Mouse (Mus musculus) kidney, postnatal 14 days (tissue): Measurements from ENCODE around the gene Mdc1.
"Not testable (repeated sequence)": the region's sequence is repeated elsewhere in the genome, so short reads cannot be mapped to it uniquely, and the experiment has no call there.

ENCODE experiments used
- DNase-seq: peaks from one replicate; pipeline ENCODE4 v3.0.0; 2022; ENCODE audit warnings: mixed read lengths

Mdc1 gene

DNA sequence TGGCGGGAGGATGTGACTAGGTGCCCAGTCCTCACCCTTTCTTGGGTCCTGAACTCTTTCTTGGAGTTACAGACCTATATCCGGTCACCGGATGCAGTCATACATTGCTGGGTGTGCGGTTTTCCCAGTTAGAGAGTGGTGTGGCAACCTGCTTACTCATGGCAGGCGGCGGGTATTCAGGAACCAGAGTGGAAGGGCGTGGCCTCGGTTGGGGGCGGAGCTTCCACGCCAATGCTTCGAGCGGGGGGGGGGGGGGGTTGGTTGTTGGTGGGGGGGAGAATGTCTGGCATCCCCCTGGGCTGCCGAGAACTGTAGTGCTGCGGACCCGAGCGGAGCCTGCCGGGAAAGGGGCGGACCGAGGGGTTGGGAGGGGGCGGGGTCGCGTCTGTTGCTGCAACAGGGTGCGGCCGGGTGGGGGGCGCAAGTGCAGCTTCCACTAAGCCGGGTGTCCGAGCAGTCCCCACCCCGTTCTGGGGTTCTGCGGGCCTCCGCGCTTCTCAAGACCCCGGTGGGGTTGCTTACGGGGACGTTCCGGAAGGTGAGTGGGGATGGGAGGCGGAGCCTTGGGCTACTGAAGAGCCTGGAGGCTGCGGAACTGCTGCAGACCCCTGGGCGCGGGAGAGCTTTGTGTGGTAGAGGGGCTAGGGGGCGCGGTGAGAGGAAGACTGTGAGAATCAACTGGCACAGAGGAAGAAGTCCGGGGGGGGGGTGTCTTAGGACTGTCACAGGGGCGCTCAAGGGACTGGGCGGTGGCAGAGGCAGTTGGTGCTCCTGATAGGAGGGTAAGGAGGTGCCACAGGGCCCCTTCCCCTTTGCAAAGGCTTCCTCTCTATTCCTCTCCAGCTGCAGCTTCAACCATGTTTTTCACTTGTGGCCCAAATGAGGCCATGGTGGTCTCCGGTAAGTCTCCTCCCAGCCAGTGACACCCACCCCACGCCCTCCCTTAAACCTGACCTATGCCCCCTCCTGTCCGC is 18.1 kb upstream of the Mdc1 start, which contains the start of gene Flot1:
Flot1 (plus strand) TSS at position 267 of the 974 bp plus-strand sequence.
- DNase-seq, result peak; percentile 93

DNA sequence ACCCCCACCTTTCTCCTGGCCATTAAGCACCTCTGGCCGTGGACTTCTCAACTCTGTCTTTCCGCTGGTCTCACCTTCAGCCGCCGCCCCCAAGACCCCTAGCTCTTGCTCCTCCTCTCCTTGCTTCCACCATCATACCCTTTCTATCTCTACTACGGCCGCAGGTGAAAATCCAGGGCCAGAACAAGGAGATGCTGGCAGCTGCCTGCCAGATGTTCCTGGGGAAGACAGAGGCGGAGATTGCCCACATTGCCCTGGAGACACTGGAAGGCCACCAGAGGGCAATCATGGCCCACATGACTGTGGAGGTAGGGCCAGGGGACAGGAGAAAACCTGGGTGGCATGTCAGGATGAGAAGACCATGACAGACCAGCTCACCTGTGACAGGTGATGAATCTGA is 16.9 kb upstream of the Mdc1 start:
- no peak for DNase-seq

DNA sequence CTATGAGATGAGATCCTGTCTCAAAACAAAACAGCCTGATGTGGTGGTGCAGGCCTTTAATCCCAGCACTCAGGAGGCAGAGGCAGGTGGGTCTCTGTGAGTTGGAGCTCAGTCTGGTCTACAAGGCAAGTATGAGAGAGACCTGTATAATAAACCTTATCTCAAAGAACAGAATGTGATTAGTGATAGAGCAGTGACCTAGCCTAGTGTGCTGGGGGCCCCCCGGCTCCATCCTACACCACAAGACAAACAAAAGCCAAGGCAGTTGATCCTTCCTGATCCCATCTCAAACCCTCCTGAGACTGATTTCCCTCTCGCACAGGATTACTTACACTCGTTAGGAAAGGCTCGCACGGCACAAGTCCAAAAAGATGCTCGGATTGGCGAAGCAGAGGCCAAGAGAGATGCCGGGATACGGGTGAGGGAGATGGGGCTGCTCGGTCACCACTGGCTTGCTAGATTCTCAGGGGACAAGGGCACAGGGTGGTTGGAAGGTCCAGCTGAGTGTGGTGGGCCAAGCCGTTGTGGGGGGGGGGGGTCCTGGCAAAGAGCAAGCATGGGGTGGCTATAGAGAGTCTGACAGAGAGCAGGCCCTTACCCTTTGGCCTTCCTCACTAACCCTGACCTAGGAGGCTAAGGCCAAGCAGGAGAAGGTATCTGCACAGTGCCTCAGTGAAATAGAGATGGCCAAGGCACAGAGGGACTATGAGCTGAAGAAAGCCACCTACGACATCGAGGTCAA is 16.0 kb upstream of the Mdc1 start:
- DNase-seq, result no peak

DNA sequence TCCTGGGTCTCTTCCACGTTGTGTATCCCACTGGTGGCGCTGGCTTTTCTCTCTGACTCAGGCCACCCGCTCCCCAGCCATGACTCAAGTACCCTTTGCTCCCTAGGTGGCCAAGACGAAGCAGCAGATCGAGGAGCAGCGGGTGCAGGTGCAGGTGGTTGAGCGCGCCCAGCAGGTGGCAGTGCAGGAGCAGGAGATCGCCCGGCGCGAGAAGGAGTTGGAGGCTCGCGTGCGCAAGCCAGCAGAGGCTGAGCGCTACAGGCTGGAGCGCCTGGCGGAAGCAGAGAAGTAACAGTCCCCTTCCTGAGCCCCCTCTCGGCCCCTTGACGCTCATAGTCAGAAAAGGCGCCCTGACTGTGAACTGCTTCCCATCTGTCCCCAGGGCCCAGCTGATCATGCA is 11.6 kb upstream of the Mdc1 start:
- peak; percentile 91 for DNase-seq

DNA sequence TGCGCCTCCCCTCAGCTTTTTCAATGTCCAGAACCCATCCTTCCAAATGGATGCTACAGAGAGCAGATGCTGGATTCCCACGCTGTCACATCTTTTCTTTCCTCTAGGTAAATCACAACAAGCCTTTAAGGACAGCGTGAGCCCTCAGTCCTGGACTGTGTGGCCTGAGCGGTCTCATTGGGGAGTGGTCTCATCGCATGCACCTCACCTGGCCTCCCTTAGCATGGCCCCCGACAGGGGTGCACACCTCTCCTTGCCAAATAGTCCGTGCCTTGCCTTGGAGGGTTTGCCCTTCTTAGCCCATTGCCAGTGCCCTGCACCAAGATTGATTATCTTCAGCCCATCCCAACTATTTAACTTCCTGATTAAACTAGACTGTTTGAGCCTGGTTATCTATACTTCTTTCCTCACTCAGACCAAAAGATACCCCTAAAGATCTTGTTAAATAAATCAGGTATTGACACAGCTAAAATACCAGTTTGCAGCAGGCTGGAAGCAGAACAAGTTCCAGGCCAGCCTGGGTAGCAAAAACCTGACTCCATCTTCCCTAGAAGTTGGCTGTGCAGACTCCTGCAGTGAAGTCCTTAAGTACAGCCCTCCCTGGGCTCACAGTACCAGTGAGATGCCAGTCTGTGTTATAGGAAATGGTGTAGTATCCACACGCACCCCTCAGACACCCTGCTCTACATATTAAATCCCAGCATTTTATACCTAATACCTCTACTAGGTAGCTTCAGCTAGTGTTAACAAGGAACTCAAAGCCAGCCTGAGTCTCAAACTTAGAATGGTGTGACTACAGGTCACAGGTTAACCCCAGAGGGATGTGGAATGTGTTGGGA is 8.7 kb upstream of the Mdc1 start:
- DNase-seq, result no peak

DNA sequence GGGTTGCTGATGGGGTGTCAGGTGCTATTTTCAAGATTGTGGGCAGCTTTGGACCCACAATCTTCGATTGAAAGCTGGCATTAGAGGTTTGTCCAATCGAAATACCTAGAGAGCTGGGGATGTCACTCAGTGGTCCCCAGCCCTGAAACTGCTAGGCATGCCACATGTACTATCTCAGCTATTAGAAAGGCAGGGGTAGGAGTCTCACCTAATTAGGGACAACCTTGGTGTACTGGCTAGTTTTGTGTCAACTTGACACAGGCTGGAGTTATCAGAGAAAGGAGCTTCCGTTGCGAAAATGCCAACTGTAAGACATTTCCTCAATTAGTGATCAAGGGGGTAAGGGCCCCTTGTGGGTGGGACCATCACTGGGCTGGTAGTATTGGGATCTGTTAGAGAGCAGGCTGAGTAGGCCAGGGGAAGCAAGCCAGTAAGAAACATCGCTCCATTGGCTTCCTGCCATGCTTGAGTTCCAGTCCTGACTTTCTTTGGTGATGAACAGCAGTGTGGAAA is 8.0 kb upstream of the Mdc1 start:
- no peak for DNase-seq

DNA sequence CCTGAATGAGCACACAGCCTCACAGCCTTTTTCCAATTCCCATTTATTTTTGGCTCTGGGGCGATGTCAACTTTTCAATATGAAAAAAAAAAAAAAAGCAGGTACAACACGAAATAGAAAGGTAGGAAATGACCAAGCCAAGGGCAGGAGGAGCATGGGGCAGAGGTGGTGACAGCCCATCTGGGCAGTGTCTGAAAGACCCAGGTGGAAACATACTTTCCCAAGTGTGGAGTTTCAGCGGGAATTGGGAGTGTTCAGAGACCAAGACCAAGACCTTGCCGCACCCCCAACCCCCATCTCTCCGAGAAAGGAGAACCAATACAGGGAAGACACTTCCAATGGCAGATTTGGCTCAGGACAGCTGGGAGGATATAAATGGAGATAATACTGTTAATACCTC is 7.4 kb upstream of the Mdc1 start:
- no peak for DNase-seq

DNA sequence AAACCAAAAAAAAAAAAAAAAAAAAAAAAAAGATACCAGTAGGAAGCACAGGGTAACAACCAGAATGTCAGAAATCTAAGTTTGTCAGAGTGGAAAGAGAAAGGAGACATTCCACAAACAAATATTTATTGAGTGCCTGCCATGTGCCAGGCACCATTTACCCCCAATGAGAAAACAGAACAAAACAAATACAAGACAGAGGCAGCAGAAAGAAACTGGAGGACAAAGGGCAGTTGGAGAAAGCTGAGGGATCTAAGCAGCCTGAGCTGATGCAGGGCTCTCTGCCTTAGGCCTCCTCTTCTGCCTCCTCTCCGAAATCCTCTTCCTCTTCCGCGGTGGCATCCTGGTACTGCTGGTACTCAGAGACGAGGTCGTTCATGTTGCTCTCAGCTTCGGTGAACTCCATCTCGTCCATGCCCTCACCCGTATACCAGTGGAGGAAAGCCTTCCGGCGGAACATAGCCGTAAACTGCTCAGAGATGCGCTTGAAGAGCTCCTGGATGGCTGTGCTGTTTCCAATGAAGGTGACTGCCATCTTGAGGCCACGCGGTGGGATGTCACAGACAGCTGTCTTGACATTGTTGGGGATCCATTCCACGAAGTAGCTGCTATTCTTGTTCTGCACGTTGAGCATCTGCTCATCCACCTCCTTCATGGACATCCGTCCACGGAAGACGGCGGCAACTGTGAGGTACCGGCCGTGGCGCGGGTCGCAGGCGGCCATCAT is 6.5 kb upstream of the Mdc1 start:
- DNase-seq, result no peak

DNA sequence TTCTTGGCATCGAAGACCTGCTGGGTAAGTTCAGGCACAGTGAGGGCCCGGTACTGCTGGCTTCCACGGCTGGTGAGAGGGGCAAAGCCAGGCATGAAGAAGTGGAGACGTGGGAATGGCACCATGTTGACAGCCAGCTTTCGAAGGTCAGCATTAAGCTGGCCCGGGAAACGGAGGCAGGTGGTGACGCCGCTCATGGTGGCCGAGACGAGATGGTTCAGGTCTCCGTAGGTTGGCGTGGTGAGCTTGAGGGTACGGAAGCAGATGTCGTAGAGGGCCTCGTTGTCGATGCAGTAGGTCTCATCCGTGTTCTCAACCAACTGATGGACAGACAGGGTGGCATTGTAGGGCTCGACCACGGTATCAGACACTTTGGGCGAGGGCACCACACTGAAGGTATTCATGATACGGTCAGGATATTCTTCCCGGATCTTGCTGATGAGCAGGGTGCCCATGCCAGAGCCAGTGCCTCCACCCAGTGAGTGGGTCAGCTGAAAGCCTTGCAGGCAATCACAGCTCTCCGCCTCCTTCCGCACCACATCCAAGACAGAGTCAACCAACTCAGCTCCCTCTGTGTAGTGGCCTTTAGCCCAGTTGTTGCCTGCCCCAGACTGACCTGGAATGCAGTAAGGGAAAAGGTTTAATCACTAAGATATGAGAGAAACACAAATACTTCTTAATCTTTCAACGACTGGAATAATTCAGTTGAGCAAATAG is 5.7 kb upstream of the Mdc1 start:
- peak; percentile 43 for DNase-seq

DNA sequence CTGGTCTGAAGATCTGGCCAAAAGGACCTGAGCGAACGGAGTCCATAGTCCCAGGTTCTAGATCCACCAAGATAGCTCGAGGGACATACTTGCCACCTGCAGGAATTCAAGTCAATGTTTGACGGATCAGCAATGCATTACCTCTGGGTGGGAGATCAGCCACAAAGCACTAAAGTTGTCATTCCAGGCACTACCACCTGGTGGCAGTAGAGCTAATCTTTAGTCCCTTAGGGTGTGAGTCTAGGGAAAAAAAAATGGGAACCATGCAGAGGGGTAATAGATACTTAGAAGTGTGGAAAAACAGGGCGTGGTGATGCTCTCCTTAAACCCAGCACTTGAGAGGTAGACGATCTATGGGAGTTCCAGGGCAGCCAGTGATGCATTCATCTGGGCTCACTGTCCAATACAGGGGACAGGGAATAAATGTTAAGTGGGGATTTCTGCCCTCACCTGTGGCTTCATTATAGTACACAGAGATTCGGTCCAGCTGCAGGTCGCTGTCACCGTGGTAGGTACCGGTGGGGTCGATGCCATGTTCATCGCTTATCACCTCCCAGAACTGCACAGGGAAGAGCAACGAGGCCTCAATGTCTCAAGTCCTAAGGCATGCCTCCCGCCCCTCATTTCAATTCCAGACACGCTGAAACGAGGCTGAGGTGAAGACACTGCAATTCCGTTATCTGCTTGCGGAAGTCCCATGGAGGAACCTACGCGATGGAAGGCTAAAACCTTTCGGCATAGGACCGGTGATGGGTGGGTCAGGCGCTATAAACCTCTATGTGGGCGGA is 4.9 kb upstream of the Mdc1 start:
- peak; percentile 93 for DNase-seq

DNA sequence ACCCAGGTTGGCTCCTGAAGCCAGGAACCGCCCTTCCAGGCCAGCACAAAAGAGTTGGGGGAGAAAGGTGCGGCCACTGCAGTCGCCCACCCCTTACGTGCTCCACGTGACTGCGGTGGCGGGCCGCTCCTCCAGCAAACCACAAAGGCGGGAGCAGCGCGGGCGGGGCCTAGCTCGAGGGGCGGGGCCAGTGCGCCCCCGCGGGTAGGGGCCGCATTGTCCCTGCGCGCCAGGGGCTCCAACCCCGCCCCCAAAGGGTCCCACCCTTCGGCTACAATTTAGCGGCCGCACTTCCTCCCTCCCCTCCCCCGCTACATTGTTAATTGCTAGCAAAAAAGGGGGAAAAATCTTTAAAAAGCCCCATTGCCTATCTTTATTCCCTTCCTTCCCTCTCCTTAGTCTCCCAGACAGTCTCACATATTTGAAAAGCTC is 4.3 kb upstream of the Mdc1 start:
- DNase-seq, result peak; percentile 92

DNA sequence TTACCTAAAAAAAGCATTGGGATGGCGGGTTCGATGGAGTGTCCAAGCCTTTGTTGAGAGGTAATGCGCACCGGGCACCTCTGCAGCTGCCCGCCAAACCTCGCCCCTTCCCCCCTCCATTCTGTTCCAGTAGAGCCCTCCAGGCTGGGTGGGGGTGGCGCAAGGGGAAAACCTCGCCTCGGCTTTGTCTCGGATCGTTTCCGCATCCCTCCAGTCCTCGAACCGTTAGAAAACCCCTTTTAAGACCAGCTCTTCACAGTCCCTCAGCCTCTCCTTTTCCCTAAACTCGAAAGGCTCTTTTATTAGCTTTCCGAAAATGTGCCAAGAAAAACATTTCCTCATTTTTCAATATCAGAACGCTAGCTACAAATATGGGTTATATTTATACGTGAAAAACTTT is 3.8 kb upstream of the Mdc1 start:
- DNase-seq, result peak; percentile 61

DNA sequence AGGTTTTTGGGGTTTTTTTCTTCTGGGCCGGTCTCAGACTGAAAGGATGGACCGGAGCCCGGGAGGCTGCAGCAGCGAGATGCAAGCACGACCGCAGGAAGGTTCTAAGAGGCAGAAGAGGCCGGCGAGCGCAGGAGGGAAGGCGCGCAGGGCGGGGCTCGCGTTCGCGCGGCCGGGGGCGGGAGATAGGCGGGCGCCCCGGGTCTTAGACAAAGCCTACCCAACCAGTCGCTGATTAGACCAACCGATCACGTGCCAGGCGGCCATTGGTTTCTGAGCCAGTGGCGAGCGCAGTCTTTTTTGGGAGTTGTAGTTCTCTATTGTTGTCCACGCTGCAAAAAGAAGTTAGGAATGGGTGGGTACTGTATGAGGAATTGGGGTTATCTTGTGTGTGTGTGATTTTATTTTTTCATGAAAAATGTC is 3.2 kb upstream of the Mdc1 start, which contains the start of gene Tubb5:
Tubb5 (minus strand) TSS at position 185 of the 423 bp plus-strand sequence.
- DNase-seq, result peak; percentile 98

DNA sequence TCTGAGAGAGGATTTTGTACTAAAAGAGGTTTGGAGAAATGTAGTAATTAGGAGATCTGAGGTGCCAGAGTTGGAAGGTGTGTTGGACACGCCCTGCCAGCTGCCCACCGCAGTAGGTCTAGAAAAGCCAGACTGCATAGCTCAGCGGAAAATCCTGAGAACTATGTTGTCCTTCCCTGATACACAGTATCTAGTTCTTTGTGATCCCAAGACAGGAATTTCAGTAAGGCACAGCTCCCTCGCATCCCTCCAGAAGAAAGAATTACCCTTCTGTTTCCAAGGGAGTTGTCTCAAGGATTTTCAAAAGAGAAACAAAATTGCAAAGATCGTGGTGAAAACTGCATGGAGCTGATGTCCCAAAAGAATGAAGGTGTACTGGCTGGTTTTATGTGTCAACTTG is 2.7 kb upstream of the Mdc1 start:
- no peak for DNase-seq

DNA sequence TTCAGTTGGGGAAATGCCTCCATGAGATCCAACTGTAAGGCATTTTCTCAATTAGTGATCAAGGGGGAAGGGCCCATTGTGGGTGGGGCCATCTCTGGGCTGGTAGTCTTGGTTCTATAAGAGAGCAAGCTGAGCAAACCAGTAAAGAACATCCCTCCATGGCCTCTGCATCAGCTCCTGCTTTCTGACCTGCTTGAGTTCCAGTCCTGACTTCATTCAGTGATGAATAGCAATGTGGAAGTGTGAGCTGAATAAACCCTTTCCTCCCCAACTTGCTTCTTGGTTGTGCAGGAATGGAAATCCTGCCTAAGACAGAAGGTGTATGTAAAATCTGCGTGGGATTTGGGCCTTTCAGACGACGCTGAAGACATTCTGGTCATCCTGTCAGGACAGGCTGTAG is 2.3 kb upstream of the Mdc1 start:
- DNase-seq, result not testable (repeated sequence)

DNA sequence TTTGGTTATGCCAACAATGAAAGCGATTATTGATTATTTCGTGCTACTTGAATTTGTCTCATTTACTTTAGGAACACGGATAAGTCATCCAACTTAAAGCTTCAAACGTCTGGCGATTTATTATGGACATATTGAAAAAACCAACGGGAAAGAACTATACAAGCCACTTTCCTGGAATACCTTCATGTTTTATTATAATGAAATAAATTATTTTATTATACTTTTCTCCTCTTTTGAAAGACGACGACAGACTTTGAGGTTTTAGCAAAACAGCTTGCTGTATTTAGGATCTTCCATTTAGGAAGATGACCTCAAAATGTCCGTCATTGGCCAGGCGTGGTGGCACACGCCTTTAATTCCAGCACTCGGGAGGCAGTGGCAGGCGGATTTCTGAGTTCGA is 754 bp upstream of the Mdc1 start:
- no peak for DNase-seq

DNA sequence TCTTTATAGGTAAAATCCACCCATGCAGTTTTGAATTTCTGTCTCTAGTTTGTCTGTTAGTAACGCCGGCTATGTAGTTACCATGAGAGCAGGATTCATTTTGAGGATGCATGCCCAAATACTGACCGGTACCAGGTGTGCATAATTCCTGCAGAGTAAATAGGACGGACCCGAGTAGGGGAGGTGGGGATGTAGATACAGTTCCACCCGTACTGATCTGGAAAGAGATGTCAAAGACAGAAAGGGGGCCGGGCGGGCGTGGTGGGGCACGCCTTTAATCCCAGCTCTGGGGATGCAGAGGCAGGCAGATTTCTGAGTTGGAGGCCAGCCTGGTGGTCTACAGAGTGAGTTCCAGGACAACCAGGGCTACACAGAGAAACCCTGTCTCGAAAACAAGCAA is 691 bp downstream of the Mdc1 start:
- no peak for DNase-seq

DNA sequence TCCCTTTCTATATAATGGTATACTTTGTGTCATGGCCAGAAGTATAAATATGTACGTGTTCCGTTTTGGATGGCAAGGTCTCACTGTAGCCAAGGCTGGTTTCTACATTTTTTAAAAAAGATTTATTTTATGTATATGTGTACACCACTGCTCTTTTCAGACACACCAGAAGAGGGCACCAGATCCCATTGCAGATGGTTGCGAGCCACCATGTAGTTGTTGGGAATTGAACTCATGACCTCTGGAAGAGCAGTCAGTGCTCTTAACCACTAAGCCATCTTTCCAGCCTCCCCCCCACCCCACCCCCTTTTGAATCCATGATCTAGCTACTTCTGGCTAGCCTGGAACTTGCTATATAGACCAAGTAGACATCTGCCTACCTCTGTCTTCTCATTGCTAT is 2.2 kb downstream of the Mdc1 start:
- DNase-seq, result no peak

DNA sequence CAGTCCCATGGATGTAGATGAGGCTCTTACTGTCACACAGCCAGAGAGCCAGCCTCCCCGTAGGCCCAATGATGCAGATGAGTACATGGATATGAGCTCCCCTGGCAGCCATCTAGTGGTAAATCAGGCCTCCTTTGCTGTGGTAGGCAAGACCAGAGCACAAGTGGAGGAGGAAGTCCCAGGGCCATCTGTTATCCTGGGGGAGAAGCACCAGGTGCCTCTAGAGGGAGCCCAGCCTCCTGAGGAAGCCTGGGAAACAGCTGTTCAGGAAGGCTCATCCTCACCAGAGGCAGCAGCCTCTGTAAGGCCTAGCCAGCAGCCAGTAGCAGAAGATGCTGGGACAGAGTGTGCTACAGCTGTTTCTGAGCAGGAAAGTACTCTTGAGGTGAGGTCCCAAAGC is 6.8 kb downstream of the Mdc1 start:
- peak; percentile 49 for DNase-seq

DNA sequence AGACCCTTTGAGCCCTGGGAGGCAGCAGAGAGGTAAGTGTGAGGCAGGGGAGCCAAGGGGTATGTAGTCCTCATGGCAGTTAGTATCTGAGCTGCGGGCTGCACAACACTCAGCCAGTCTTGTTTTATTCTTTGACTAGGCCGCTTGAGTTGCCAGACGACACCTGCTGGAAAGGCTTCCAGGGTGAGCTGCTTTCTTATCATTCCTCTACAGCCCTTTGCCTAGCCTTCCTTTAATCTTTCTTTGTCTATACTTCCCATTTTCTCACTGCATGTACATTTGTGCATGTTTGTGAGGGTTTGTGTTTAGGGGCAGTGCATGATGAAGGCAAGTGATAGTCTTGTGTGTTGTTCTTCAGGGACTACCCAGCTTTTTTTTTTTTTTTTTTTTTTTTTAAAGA is 9.7 kb downstream of the Mdc1 start:
- no peak for DNase-seq
